Mouse (Mus musculus): ENCODE measurements around the gene 2200002J24Rik.
A peak's percentile ranks its signal among the peaks of the same experiment; 100 is the strongest.

2200002J24Rik gene

DNA sequence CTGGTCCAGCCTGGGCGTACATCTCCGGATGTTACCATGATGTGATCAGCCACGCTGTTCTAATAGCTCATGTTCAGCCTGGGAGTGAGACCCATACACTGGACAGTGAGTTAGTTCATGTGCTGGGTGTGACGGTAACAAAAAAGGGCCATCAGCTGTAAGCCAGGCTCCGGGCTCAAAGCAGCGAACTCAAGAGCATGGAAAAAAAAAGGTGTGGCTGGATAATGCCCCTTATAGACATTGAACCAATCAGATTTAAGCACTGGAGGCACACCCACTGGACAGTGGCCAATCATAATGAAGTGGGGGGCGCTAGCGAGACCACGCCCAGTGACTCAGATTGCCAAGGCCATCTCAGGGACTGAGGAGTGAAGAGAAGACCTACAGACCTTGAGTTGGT is at the start of gene 2200002J24Rik:
2200002J24Rik (plus strand) TSS at position 338 of the 400 bp plus-strand sequence.
- peak; percentile 63 for DNase-seq

DNA sequence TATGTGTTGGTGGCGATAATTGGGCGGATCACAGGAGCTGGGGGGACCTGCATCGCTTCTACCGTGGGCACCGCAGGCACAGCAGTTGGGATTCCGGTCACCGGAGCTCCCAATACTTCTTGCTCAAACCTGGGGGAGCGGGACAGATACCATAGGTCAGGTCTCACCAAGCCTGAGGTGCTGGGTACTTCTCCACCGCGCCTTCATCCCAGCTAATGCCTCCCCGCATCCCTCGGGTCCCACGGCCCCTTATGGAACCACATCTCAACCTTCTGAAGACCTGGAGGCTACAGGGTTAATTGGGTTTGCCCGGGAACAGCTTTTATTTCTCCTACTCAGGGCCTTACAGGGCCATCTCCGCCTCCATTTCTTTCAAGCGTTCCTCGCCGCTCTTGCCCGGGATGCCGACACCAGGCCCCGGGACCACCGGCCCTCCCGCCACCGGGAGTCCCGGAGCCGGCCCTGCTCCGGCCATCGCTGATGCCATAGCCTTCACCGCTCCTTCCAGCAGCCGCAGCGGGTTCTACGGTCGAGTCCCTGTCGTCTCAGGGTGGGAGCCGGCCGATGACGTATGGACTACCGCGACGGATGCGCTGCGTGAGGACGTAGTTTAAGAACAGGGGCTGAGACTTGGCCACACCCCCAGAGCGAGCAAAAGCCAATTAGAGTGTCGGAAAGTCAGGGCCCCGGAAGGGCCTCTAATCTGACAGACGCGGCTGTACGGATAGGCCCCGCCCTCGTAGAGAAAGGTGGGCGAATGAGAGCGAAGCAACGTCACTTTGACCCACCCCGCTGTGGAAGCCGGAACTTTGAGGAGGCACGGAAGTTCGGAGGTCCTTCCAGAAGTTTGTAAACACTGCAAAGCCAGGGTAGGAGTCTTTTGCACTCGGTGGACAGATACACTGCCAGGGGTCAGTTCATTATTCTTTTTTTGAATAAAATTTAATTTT is 48.9 kb upstream of the 2200002J24Rik start, which contains the start of gene Rbm42:
Rbm42 (minus strand) TSS at position 727 of the 950 bp plus-strand sequence.
- DNase-seq = peak; percentile 99

DNA sequence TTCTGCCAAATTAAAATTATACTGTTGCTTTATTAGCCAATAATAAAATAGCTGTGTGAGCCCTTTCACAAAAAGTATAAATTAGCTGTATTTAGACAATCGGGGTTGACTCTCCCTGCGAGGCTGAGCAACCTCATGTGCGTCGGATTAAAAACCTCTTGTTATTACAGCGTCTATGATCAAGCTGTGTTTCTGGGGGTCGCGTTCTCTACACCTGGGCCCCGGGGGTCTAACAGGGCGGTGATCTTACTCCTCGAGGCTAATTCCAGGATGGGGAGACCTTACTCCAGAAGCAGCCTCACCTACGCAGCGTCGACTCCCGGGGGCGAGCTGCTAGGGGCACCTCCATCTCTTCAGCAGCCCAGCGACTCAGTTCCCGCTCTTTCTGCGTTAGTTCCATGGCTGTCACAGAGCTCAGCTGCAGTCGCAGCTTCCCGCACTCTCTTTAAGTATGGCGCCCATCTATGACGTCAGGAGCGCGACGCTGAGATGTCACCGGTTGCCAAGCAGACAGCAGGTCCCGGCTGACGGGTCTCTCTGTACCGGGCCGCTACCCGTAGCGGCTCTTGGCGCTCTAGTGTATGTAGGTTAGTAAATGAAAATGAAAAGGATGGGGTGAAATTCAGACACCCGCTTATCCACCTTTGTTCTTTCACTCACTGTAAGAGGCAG is 34.1 kb upstream of the 2200002J24Rik start, which contains the start of gene Haus5:
Haus5 (minus strand) TSS at position 466 of the 672 bp plus-strand sequence.
- peak; percentile 96 for DNase-seq

DNA sequence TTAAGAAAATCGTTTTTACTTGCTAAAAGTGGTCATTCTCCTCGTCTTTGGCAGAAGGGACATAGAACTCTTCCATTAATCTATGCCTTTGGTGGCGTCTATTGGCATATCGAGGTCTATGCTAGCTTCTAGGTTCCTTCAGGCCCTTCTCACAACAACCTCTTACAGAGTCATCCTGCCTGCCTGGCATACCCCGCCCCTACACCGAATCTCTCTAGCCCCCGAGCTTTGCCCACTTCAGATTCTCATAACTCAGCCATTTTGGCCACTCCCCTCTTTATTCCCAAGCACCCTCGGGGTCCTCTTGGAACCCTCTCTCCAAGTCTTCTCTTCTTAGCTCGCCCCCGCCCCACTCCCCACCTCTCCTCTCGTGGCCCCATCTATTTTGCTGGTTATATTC is 33.4 kb upstream of the 2200002J24Rik start:
- peak; percentile 55 for DNase-seq

DNA sequence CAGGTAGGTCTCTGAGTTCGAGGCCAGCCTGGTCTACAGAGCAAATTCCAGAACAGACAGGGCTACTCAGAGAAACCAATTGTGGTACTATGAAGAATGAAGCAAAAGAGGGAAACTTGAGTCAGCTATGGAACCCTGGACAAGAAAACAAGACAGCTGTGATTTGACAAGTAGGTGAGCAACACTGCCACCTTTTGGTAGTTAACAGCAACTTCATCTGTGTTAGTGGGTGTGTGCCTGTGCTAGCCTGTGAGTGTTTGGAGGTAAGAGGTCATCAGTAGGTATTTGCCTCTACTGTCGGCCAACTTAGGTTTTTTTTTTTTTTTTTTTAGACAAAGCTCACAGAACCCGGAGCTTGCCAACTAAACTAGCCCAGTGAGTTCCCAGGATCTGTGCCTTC is 29.5 kb upstream of the 2200002J24Rik start:
- DNase-seq = peak; percentile 68

DNA sequence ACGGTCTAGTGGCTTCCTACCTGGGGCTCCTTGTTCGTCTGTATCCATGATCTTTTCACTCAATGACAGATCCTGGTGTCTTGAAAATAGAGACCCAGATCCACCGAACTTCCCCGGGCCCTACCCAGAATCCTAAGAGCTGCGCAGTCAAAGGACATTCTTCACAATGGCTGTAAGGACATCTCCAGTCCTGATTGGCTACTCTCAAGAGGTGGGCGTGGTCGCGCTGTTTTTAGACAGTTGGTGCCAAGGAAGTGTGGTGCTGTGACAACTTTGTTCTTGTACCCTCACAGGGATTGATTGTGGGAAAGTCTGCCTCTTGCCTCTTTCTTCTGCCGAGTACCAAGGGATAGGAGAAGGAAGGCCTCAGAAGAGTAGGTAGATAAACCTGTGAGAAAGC is 27.2 kb upstream of the 2200002J24Rik start, which contains the start of gene Pmis2:
Pmis2 (minus strand) TSS at position 126 of the 400 bp plus-strand sequence.
- DNase-seq = no peak

DNA sequence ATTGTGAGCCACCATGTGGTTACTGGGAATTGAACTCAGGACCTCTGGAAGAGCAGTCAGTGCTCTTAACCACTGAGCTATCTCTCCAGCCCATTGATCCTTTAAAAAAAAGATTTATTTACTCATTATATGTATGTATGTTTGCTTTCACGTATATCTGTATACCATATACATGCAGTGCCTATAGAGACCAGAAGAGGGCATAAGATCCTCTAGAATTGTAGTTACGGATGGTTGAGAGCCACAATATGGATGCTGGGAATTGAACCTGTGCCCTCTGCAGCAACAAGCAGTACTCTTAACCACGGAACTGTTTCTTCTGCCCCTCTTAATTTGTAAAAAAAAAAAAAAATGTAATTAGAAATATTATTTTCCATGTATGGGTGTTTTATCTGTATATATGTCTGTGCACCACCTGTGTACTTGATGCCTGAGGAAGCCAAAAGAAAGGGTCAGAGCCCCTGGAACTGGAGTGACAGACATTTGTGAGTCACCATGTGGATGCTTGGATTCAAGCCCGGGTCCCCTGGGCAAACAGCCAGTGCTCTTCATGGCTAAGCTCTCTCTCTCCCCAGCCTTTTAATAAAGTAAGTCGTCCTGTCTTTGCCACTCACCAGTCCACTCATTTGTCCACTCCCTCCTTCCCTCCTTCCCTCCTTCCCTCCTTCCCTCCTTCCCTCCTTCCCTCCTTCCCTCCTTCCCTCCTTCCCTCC is 20.3 kb upstream of the 2200002J24Rik start:
- DNase-seq = no peak

DNA sequence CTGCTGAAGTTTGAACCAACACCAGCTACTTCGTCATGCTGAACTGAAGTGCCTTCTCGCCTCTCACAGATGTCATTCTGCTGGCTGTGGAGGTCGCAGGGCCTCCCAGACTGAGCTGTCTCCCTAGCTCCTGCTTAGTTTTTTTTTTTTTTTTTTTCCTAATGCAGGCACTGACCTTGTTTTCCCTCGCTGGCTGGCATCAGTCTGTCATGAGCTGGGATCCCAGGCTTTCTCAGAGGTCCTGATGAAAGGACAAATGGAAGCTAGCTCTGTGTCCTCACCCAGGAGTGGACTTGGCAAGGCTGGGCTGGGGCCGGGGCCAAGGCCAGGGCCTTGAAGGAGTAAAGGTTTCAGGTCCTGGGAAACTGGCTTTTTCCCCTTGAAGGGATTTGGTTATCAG is 16.8 kb upstream of the 2200002J24Rik start:
- DNase-seq = no peak

DNA sequence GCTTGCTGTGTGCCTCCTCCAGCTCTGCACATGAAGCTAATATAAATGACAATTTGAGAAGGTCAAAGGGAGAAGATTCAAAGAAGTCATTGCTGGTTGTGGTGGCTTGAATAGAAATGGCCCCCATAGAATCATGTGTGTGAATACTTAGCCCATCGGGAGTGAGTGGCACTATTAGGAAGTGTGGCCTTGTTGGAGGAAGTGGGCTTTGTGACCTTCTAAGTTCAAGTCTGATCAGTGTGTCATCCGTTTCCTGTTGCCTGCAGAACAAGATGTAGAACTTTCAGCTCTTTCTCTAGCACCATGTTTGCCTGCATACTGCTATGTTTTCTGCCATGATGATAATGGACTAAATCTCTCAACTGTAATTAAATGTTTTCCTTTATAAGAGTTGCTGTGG is 15.3 kb upstream of the 2200002J24Rik start:
- no peak for DNase-seq

DNA sequence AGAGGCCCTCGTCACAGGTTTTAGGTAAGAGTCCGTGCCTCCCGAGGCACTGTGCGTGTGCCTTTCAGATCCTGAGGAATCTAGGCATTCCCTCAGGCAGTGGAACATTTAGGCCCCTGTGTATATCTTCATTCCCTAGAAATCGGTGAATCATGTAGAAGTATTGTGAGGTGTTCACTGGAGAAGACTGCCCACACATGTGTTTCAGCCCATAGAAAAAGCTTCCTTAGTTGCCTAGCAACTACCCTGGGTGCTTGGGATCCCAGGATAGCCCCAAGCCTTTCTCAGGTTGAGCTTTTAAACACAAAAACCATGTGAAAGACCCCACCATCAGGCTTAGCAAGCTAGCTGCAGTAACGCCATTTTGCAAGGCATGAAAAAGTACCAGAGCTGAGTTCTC is 10.4 kb upstream of the 2200002J24Rik start:
- DNase-seq = no peak

DNA sequence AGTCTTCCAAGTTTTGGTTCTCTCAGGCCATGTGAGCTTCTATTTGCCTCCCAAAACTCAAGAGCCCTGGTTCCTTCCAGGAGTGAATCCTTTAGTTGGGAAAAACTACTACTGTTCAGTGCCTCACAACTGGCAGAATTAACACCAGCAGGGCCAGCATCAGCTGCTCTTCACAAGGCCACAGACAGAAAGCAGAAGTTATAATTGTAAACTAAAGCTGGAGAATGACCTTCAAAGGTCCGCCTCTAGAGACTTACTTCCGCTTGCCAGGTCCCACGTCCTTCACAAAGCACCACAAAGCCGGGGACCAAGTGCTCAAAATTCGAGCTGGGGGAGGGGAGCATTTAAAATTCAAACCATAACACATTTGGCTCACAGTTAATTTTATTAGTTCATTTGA is 625 bp upstream of the 2200002J24Rik start:
- DNase-seq = no peak

DNA sequence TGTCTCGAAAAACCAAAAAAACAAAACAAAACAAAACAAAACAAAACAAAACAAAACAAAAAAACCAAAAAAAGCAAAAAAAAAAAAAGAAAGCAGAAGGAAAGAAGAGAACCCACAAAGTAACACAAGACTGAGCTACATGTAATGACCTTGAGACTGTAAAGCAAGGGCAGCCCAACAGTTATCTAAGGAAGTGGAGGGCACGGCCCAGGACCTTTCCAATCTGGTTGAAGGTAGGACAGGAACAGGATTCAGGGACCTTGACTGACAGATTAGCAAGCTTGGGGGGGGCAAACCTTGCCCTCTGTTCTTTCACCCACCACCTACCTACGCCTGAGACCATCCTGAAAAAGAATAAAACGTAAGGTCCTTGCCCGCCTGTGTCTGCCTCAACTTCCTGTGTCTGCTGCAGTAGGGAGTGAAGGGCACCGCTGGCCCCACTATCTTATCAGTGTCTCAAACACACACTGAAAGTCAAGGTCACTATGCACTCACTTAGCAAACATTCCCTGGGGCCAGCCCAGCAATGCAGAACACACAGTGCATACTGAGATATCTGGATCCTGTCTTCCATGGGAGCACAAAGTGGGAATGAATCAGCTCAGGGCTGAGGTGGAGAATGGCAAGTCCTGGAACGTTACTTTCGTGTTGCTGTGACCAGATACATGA is 7.6 kb downstream of the 2200002J24Rik start:
- no peak for DNase-seq

DNA sequence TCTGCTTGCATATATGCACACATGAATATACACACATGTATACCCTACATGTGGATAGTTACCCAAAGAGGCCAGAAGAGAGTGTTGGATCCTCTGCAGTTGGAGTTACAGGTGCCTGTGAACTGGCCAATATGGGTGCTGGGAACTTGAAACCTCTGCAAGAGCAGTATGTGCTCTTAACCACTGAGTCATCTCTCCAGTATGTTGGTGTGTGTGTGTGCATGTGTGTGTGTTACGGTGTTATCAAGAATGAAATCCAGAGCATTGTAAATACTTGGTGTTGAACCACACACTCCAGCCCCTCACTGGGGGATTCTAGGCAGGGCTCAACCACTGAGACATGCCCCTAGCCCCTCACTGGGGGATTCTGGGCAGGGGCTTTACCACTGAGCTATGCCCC is 8.7 kb downstream of the 2200002J24Rik start:
- no peak for DNase-seq

DNA sequence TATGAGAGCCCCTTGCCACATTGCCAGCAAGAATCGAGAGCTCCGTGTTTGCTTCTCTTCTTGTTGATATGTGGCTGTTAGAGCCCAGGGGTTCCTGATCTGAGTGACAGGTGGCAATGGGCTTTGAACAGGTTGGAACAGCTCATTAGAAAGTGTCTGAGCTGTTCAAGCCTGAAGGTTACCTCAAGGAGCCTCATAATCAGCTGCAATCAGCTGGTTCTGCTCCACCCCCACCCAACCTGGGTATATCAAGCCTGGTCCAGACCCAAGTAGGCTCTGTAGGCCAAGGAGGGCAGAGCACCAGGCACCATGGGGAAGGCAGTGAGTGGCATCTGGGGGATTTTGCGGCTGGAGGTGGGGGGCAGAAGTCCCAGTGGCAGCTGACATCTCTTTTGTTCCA is 13.2 kb downstream of the 2200002J24Rik start, which contains the start of gene Atp4a:
Atp4a (plus strand) TSS at position 268 of the 400 bp plus-strand sequence.
- DNase-seq = no peak

DNA sequence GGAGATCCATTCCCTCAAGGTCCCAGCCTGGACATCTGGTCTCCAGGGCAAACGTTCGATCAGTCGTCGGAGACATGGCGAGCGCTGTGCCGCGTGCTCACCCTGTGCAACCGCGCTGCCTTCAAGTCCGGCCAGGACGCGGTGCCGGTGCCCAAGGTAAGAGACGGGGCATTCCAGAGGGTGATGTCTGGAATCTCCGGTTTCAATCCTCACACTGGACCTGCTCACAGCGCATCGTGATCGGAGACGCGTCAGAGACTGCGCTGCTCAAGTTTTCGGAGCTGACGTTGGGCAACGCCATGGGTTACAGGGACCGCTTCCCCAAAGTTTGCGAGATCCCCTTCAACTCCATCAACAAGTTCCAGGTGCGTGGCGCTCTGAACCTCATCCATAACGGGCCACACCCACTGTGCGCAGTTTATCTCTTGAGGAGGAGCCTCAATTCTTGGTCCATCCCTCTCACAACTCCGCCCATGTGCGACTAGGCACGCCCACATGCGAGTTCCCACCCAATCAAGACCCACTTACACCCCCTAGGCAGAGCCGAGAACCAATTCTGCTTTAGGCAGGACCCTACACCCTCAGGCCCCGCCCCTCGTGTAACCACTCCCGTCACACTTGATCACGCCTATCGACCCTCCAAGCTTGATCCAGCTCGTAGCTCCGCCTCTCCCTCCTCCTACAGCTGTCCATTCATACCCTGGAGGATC is 18.4 kb downstream of the 2200002J24Rik start:
- DNase-seq = peak; percentile 94

DNA sequence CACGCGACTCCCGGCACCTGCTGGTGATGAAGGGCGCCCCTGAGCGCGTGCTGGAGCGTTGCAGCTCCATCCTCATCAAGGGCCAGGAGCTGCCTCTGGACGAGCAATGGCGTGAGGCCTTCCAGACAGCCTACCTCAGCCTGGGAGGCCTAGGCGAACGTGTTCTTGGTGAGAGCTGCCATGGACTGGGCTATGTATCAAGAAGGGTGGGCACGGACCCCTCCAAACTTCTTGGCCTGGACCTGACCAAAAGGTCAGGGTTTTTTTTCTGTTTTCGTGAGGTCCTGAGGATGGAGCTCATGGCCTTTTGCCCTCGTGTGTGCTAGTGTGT is 19.0 kb downstream of the 2200002J24Rik start:
- DNase-seq = no peak

DNA sequence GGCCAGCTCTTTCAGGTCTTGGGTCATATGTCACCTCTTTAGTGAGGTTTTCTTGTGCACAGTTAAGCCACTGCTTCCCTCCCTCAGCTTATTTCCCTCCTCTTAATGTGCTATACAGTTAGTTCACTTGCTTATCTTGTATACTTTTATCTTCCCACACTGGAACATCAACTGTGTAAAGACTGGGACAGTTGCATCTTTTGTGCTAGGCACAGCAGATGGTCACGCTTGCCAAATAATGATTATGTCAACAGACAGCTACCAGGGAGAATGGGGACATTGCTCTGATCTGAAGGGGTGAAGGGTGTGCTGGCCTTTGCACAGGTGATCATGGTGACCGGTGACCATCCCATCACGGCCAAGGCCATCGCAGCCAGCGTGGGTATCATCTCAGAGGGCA is 20.9 kb downstream of the 2200002J24Rik start:
- DNase-seq = no peak

DNA sequence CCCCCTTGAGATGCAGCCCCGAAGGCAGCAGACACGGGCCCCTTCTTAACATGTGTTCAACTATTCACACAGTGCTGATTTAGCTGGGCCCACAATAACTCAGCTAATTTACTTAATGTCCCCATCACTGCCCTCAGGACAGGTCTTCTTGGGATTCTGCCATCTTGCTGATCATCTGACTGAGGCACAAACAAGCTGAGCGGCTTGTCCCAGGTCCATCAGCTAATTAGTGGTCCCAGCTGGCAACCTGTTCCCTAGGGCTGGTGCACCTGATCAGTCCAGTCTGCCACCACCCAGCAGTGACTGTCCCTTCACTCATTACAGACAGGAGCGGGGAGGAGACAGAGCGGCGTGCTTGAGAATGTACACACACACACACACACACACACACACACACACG is 22.6 kb downstream of the 2200002J24Rik start:
- peak; percentile 31 for DNase-seq

DNA sequence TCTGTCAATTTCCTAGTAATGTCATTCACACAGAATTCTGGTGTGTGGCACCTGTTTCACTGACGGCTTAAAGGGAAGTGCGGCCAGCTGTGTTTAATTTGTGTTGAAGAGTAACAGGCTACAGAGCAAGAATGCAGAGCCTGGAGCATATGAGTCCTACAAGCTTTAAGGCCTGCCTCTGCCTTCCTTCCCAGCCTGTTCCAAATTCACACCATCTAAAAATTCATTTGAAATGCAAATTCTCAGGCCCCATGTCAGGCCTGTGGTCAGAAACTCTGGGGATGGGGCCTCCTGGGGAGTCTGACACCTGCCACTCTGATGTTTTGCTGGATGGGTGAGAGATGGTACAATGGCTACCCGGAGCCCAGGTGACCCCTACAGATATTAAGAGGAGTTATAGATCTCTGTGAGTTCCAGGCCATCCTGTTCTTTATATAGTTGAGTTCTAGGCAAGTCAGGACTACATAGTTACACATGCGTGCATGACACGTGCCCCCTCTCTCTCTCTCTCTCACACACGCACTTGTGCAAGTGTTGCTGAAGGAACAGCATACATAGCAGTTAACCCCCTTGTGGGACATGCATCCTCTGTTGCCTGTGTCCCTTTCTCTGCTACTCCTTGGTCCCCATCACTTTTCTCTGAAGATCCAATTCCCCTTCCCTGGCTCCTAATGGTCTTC is 24.7 kb downstream of the 2200002J24Rik start:
- DNase-seq = no peak

DNA sequence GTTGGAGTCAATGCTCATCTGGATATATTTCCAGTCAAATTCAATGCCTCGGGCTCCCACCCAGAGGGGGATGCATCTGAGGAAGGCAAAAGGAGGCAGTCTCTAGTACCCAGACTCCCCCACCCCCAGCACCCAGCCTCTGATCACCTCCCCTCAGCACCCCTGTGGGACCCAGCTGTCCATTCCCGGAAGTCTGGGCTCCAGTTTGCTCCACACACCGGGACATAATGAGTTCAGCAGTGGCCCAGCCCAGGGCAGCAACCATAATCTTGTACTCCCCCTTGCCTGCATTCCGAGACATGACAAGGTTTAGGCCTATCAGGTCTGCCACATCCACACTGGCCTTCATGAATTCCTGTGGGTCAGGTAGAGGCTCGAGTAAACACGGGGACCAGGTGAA is 29.5 kb downstream of the 2200002J24Rik start:
- DNase-seq = no peak

DNA sequence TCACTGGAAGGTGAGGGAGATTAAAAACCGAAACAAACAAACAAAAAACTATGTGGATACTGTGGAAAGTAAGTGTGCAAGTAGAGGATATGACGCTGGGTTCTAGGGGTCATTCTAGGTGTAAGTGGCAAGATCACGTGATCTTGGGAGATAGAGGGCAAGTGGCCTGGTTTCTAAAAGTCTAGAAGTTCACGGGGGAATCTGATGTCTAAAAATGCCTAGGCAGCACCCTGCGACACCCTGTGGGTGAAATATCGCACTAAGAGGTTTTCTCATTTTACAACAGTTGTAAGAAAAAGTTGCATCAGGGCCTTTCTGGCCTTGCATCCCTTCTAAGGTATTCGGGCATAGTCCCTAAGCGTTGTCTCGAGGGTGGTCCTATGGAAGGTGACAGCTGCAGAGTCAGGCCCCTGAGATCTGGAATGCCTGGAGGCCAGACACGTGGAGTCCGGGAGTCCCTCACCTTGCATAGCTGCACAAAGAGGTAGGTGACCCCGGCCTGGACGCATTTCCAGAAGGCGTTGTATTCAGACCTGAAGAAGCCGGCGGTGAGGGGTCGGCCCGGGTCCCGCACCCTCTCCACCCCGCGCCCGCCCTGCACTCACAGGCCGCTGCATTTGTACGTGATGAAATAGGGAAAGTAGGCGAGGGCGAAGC is 30.1 kb downstream of the 2200002J24Rik start:
- no peak for DNase-seq

Measured in retina, postnatal 1 day (tissue).